In the genomic region with DNA sequence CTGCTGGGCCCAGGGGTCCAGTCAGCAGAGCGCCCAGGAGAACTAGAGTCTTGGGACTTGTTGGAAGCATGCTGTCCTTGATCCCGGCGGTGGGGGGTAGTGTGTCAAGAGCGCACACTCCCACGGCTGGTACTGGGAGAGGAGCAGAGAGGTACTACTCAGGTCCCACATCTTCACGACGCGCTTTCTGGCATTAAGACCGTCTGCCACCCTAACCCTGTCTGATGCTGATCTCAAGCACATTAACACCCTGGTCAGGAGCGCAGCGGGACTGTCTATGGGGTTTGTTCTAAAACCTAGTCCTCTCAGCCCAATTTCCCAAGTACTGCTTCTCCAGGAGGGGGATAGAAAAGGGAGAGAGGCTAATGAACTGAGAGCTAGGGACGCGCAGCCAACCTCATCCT, we compare ENCODE assay signal across 9 mouse cellular contexts. TPM values are rescaled to one million over a fixed set of nuclear protein-coding genes. Genes with fewer than 3 reads are reported as not detected.
A peak's percentile ranks its signal among the peaks of the same experiment; 100 is the strongest.
DNase-seq lines count a peak whose midpoint lies in the region; ATAC-seq and TF ChIP-seq lines count a peak whose summit lies in the region.
"Had no signal": no experiment of that assay in that cellular context is flagged by ENCODE, and none has a peak within 500 bp of the region (broad histone marks: within the 10 kb centered on the region; RNA-seq: fewer than 3 reads in every experiment).

A gene (minus strand): TSS at position 354 of the 404 bp plus-strand sequence.

- H3K4me1 ChIP-seq in heart, adult 2 months (ENCODE audit: control insufficient read depth, insufficient read depth, low read length) = peaks cover 1% of the 10 kb centered on the region; the same call in 1 of the 2 replicates
- H3K4me1 ChIP-seq in E14TG2a.4 (replicated peaks; ENCODE audit: low read depth, low read length) = peaks cover 42% of the 10 kb centered on the region
- H3K4me1 ChIP-seq in forebrain, postnatal 0 days (ENCODE audit: insufficient read depth) = peaks cover 19% of the 10 kb centered on the region
- peaks cover 11% of the 10 kb centered on the region for H3K4me1 ChIP-seq in liver, embryonic 16.5 days (ENCODE audit: control insufficient read depth, low read depth, low read length)

- TF ChIP-seq CTCF in heart, adult 2 months (IDR thresholded peaks at IDR 0.05) = no peak
- no peak for TF ChIP-seq CTCF in E14TG2a.4 (conservative IDR thresholded peaks at IDR 0.05; ENCODE audit: low read length)
- TF ChIP-seq CTCF in forebrain, postnatal 0 days (IDR thresholded peaks at IDR 0.05; ENCODE audit: low read depth) = no peak

- 5% methylated on average over 13 of the region's 13 CpGs for WGBS in heart, adult 2 months
- WGBS in forebrain, postnatal 0 days = 1% methylated on average over 13 of the region's 13 CpGs
- WGBS in liver, embryonic 16.5 days (ENCODE audit: insufficient replicate concordance) = 9% methylated on average over 13 of the region's 13 CpGs

- ATAC-seq in forebrain, postnatal 0 days = no peak
- ATAC-seq in liver, embryonic 16.5 days (ENCODE audit: low read depth) = no peak

- peak within 1 kb of the TSS; percentile 36 for H3K4me2 ChIP-seq in forebrain, postnatal 0 days (ENCODE audit: low read depth)
- H3K4me2 ChIP-seq in liver, embryonic 16.5 days (ENCODE audit: low read depth, low read length) = peak within 1 kb of the TSS; percentile 41; the same call in 1 of the 2 replicates

- intact Hi-C loops in heart, adult 2 months (cut with DNase I) = no loop called here
- intact Hi-C loops in heart, postnatal 36 days (cut with DNase I) = no loop called here

- peak within 1 kb of the TSS; percentile 33 for H3K4me3 ChIP-seq in heart, adult 2 months
- H3K4me3 ChIP-seq in E14TG2a.4 (replicated peaks; ENCODE audit: low read length) = peak within 1 kb of the TSS; percentile 61
- H3K4me3 ChIP-seq in forebrain, postnatal 0 days (ENCODE audit: low read depth, low read length) = peak within 1 kb of the TSS; percentile 27
- peak within 1 kb of the TSS; percentile 37 for H3K4me3 ChIP-seq in liver, embryonic 16.5 days (ENCODE audit: low read depth, low read length)

- TF ChIP-seq POLR2A in heart, adult 2 months (IDR thresholded peaks at IDR 0.05; ENCODE audit: insufficient read depth, low read depth, low read length) = no peak

- peaks cover 31% of the 10 kb centered on the region for H3K27me3 ChIP-seq in heart, adult 2 months (ENCODE audit: control insufficient read depth, insufficient read depth, low read length)
- peaks cover 91% of the 10 kb centered on the region for H3K27me3 ChIP-seq in E14TG2a.4 (ENCODE audit: insufficient read depth, low read length)
- H3K27me3 ChIP-seq in forebrain, postnatal 0 days (ENCODE audit: insufficient read depth, low read length) = peaks cover 51% of the 10 kb centered on the region
- H3K27me3 ChIP-seq in liver, embryonic 16.5 days (ENCODE audit: control insufficient read depth, insufficient read depth, low read depth, low read length) = peaks cover 93% of the 10 kb centered on the region

- H3K79me2 ChIP-seq in heart, adult 2 months (replicated peaks; ENCODE audit: control insufficient read depth, insufficient read depth, low read length) = no peaks in the 10 kb centered on the region

- no peak for DNase-seq in heart, adult 2 months
- no peak for DNase-seq in heart, postnatal 36 days
- DNase-seq in forebrain, postnatal 0 days = no peak
- DNase-seq in ovary, postnatal 14 days (ENCODE audit: low spot score) = no peak
- no peak for DNase-seq in adrenal gland, postnatal 25 days
- no peak for DNase-seq in cerebellum, postnatal 4 days (ENCODE audit: low spot score in 2 of 2)

- TF ChIP-seq EP300 in heart, adult 2 months (IDR thresholded peaks at IDR 0.05; ENCODE audit: insufficient read depth, low read depth, low read length) = no peak

- H3K36me3 ChIP-seq in heart, adult 2 months (ENCODE audit: control insufficient read depth, insufficient read depth, low read length) = no peaks in the 10 kb centered on the region
- H3K36me3 ChIP-seq in E14TG2a.4 (ENCODE audit: insufficient read depth, low read length) = no peaks in the 10 kb centered on the region
- H3K36me3 ChIP-seq in forebrain, postnatal 0 days (ENCODE audit: insufficient read depth) = no peaks in the 10 kb centered on the region
- H3K36me3 ChIP-seq in liver, embryonic 16.5 days (ENCODE audit: control insufficient read depth, insufficient read depth) = no peaks in the 10 kb centered on the region

- H3K9ac ChIP-seq in heart, adult 2 months (ENCODE audit: low read depth, low read length) = no peak within 1 kb of the TSS
- H3K9ac ChIP-seq in forebrain, postnatal 0 days = no peak within 1 kb of the TSS
- no peak within 1 kb of the TSS for H3K9ac ChIP-seq in liver, embryonic 16.5 days (ENCODE audit: low read depth, low read length)

- no peaks in the 10 kb centered on the region for H3K9me3 ChIP-seq in E14TG2a.4 (ENCODE audit: low read length)
- no peaks in the 10 kb centered on the region for H3K9me3 ChIP-seq in forebrain, postnatal 0 days (ENCODE audit: low read length)
- no peaks in the 10 kb centered on the region for H3K9me3 ChIP-seq in liver, embryonic 16.5 days (replicated peaks; ENCODE audit: control insufficient read depth, low read length)

- H3K27ac ChIP-seq in heart, adult 2 months = no peak within 1 kb of the TSS
- no peak within 1 kb of the TSS for H3K27ac ChIP-seq in forebrain, postnatal 0 days (ENCODE audit: low read depth, low read length)
- H3K27ac ChIP-seq in liver, embryonic 16.5 days (ENCODE audit: low read length) = no peak within 1 kb of the TSS

RNA-seq across cellular contexts. Expression of the gene that starts here (rescaled TPM):
- total RNA-seq in heart, adult 2 months (2021) = under 1 TPM; 0.57 to 0.61 TPM
- polyA plus RNA-seq in heart, adult 2 months (2012; rRNA removed) = 0.53 and 0.84 TPM in 2 replicates
- total RNA-seq in heart, postnatal 36 days (2021) = under 1 TPM; 0.35 to 0.47 TPM
- 0.08 and 0.14 TPM in 2 replicates for total RNA-seq in forebrain, postnatal 0 days (2014; rRNA removed)
- 0.05 TPM in 1 of 2 replicates, not detected in the other for polyA plus RNA-seq in forebrain, postnatal 0 days (2015; fragmentation: Nextera tagmentation; extraction: Ambion mirVana)
- polyA plus RNA-seq in liver, embryonic 16.5 days (2015; fragmentation: Nextera tagmentation; extraction: Ambion mirVana) = not detected in 2 replicates
- 0.19 TPM in 1 of 2 replicates, not detected in the other for total RNA-seq in adrenal gland, postnatal 25 days (2021)
- total RNA-seq: neutrophil, adult 5-6 weeks had no signal
